Mouse (Mus musculus): Measurements from ENCODE around the gene Tamm41. TPM values are rescaled to one million over a fixed set of nuclear protein-coding genes. Genes with fewer than 3 reads are reported as not detected.

Tamm41 gene
- total RNA-seq, 1 experiment from 2014 or later, result 23.2 TPM

Other genes starting within 250 kb of the Tamm41 start
- 60.2 and 71.6 TPM in 2 replicates for gene Vgll4, start 67.9 kb downstream of the Tamm41 start, total RNA-seq (2021)
- gene Syn2, start 97.0 kb upstream of the Tamm41 start, total RNA-seq (2021), result 18.9 and 32.4 TPM in 2 replicates
- not detected in 2 replicates for gene Gm17482, start 189.5 kb upstream of the Tamm41 start, total RNA-seq (2021)
- 24.6 and 36.6 TPM in 2 replicates for gene Timp4, start 214.3 kb upstream of the Tamm41 start, total RNA-seq (2021)